Mouse (Mus musculus): ENCODE measurements at regions not wholly inside any gene's neighbourhood (a gene's known extent, or its start where the extent isn't known, plus 50 kb on each side); places are given as distances from the start of the nearest gene placed in this dataset.

DNA sequence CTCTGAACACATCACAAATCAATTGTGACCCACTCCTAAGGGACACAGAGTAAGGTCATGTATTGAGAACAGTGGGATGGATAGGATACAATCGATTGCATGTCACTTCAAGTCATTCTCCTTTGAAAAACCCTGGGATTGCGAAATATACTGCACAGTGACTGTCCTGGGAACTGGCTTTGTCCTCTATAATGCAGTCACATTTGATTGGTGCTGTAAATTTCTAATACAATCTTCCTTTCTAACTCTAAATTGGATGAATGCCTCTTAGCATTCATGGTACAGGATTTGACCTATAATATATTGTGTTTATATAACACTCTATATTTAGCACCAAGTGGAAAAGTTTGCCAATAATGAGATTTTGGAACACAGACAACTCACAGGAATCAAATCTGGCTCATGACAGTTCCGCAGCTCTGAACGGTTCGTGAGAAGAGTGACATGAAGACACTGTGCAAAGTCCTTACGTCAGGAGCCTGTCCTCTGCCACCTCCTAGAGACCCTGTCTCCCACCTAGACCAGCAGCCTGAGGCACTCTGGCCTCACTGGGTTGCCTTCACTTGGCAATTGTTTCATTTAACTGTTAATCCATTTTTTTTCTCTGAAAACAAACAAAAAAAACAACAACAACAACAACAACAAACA lies 2024.0 kb downstream of the A830018L16Rik start:
- no peak for TF ChIP-seq POLR2AphosphoS2 (IDR thresholded peaks at IDR 0.05; ENCODE audit: insufficient read length, low read depth)
- TF ChIP-seq MYOG (IDR thresholded peaks at IDR 0.05; ENCODE audit: control insufficient read depth in 1 of 3, insufficient read depth in 1 of 3, insufficient read length in 2 of 3, low read depth in 2 of 3): no peak
- TF ChIP-seq CEBPB (IDR thresholded peaks at IDR 0.05; ENCODE audit: insufficient read depth, poor library complexity, severe bottlenecking): no peak
- no peak for TF ChIP-seq POLR2A (IDR thresholded peaks at IDR 0.05; ENCODE audit: insufficient read length, low read depth)
- no peak for TF ChIP-seq E2F4 (IDR thresholded peaks at IDR 0.05; ENCODE audit: insufficient read depth)
- no peak for TF ChIP-seq USF1 (IDR thresholded peaks at IDR 0.05; ENCODE audit: low read depth)
- no peak for TF ChIP-seq TCF12 (IDR thresholded peaks at IDR 0.05; ENCODE audit: insufficient read depth, poor library complexity, severe bottlenecking)
- no peak for TF ChIP-seq REST (IDR thresholded peaks at IDR 0.05; ENCODE audit: insufficient read depth, insufficient read length)
- TF ChIP-seq MAX (IDR thresholded peaks at IDR 0.05; ENCODE audit: low read depth): no peak

Data from myocyte (in vitro differentiated cells).